Comparison of ENCODE assay signal across 8 mouse cellular contexts in the genomic region with DNA sequence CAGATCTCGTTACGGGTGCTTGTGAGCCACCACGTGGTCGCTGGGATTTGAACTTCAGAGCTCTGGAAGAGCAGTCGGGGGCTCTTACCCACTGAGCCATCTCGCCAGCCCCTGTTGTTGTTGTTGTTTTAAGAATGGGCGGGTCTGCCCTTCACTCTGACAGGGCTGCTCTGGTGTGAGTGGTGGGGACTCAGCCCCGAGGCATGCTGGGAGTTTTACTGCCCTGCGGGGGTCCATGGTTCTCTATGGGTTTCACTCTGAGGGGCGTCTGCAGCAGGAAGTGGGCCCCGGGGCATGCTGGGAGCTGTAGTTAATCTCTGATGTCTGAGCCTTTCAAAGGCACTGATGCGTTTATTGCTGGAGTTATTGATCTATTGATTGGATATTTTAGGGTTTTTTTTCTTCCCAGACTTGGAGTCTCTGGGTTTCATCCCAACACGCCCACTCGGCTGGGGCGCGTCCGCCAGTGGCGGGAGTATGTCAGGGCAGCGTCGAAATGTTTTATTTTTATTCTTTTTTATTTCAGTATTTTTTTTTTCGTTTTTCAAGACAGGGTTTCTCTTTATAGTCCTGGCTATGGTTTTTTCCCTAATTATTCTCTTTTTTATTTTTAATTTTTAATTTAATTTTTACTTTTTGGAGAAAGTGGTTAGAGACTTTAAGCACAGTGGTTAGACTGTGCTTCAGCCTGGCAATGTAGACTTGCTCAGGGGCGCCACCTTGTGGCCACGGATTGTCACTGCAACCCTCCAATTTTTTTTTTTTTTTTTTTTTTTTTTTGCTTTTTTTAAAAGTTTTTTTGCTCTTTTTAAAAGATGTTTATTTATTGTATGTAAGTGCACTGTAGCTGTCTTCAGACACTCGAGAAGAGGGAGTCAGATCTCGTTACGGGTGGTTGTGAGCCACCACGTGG. TPM values are rescaled to one million over a fixed set of nuclear protein-coding genes. Genes with fewer than 3 reads are reported as not detected.
DNase-seq lines count a peak whose midpoint lies in the region; ATAC-seq and TF ChIP-seq lines count a peak whose summit lies in the region.
"Not testable (repeated sequence)": the region's sequence is repeated elsewhere in the genome, so short reads cannot be mapped to it uniquely, and the experiment has no call there.

No protein-coding gene starts in this region.

- peak; percentile 87 for ATAC-seq in forebrain, postnatal 0 days
- ATAC-seq in hindbrain, embryonic 11.5 days (ENCODE audit: low FRiP score), result peak; percentile 90

- peak overlapping the region; percentile 3; the same call in 1 of the 2 replicates for H3K9ac ChIP-seq in MEL (ENCODE audit: control insufficient read depth, low read depth, low read length, poor library complexity, severe bottlenecking)
- not testable (repeated sequence) for H3K9ac ChIP-seq in forebrain, postnatal 0 days; hindbrain, embryonic 11.5 days (ENCODE audit: low read depth, low read length)

- H3K4me1 ChIP-seq in MEL (ENCODE audit: control insufficient read depth in 1 of 2, insufficient read depth in 2 of 2, low read length in 2 of 2); forebrain, postnatal 0 days (ENCODE audit: insufficient read depth); hindbrain, embryonic 11.5 days (replicated peaks; ENCODE audit: control insufficient read depth, insufficient read depth, low read length): not testable (repeated sequence)

- peak; percentile 97 for DNase-seq in MEL (ENCODE audit: low read depth, low spot score)
- DNase-seq in cerebellum, adult 9-10 months, result peak; percentile 69
- DNase-seq in forebrain, postnatal 0 days, result peak; percentile 85
- peak; percentile 78 for DNase-seq in hindbrain, embryonic 11.5 days (ENCODE audit: low spot score)
- peak; percentile 90 for DNase-seq in layer of hippocampus, adult 9-11 months
- peak; percentile 80 for DNase-seq in lung, postnatal 36 days
- peak; percentile 100 for DNase-seq in retina, embryonic 14.5 days (ENCODE audit: low spot score)
- DNase-seq in thymus, postnatal 4 days, result peak; percentile 97

- H3K4me2 ChIP-seq in forebrain, postnatal 0 days (ENCODE audit: low read depth), result 0 out of 2 replicates have a peak overlapping the region, but pooled peaks have one; percentile 1
- not testable (repeated sequence) for H3K4me2 ChIP-seq in hindbrain, embryonic 11.5 days (replicated peaks; ENCODE audit: low read depth, low read length)

- TF ChIP-seq POLR2A in MEL (IDR thresholded peaks at IDR 0.05; ENCODE audit: control insufficient read depth in 1 of 2, insufficient read depth in 1 of 2, low read depth in 1 of 2, low read length in 2 of 2, poor library complexity in 1 of 2), result not testable (repeated sequence)

- not testable (repeated sequence) for H3K27me3 ChIP-seq in MEL (ENCODE audit: control insufficient read depth in 1 of 2, insufficient read depth in 2 of 2, low read length in 2 of 2); forebrain, postnatal 0 days (ENCODE audit: insufficient read depth, low read length); hindbrain, embryonic 11.5 days (ENCODE audit: control insufficient read depth, insufficient read depth, low read length)

- H3K27ac ChIP-seq in MEL (ENCODE audit: control insufficient read depth, low read depth, low read length); forebrain, postnatal 0 days (ENCODE audit: low read depth, low read length); hindbrain, embryonic 11.5 days (ENCODE audit: low read depth, low read length): not testable (repeated sequence)

- H3K79me2 ChIP-seq in MEL (ENCODE audit: control insufficient read depth, insufficient read depth, low read length, poor library complexity), result peaks cover 10% of the 10 kb centered on the region; the same call in 1 of the 2 replicates

- not testable (repeated sequence) for TF ChIP-seq RAD21 in MEL (IDR thresholded peaks at IDR 0.05; ENCODE audit: low read depth, low read length)

- 40% methylated on average over 27 of the region's 27 CpGs for WGBS in forebrain, postnatal 0 days
- 56% methylated on average over 27 of the region's 27 CpGs for WGBS in hindbrain, embryonic 11.5 days

- not testable (repeated sequence) for H3K9me3 ChIP-seq in MEL (replicated peaks; ENCODE audit: insufficient read depth, low read length)
- peaks cover 17% of the 10 kb centered on the region; the same call in 1 of the 2 replicates for H3K9me3 ChIP-seq in forebrain, postnatal 0 days (ENCODE audit: low read length)
- H3K9me3 ChIP-seq in hindbrain, embryonic 11.5 days (ENCODE audit: control insufficient read depth, low read length), result peaks cover 14% of the 10 kb centered on the region

- not testable (repeated sequence) for TF ChIP-seq EP300 in MEL (IDR thresholded peaks at IDR 0.05; ENCODE audit: low read depth in 1 of 2, low read length in 2 of 2)

- not testable (repeated sequence) for H3K36me3 ChIP-seq in MEL (ENCODE audit: control insufficient read depth in 1 of 2, insufficient read depth in 2 of 2, low read length in 2 of 2)
- H3K36me3 ChIP-seq in forebrain, postnatal 0 days (ENCODE audit: insufficient read depth), result peaks cover 24% of the 10 kb centered on the region
- H3K36me3 ChIP-seq in hindbrain, embryonic 11.5 days (ENCODE audit: control insufficient read depth, insufficient read depth, low read length), result peaks cover 15% of the 10 kb centered on the region

- H3K4me3 ChIP-seq in MEL (ENCODE audit: control insufficient read depth in 1 of 2, insufficient read depth in 1 of 2, low read depth in 2 of 2, low read length in 2 of 2), result peak overlapping the region in 1 of 2 experiments; percentile 8; a peak in 2 of 4 replicates
- H3K4me3 ChIP-seq in forebrain, postnatal 0 days (ENCODE audit: low read depth, low read length); hindbrain, embryonic 11.5 days (ENCODE audit: low read depth, low read length): not testable (repeated sequence)

- peak in 1 of 3 experiments; percentile 65; a peak in 2 of 6 replicates for TF ChIP-seq CTCF in MEL (IDR thresholded peaks at IDR 0.05 in 2 of 3, conservative IDR thresholded peaks at IDR 0.05 in 1 of 3; ENCODE audit: control insufficient read depth in 1 of 3, insufficient read depth in 1 of 3, low read depth in 2 of 3, low read length in 3 of 3, poor library complexity in 1 of 3, severe bottlenecking in 1 of 3)
- TF ChIP-seq CTCF in forebrain, postnatal 0 days (IDR thresholded peaks at IDR 0.05; ENCODE audit: low read depth), result peak; percentile 79

TF ChIP-seq in MEL, 35 proteins besides CTCF, POLR2A, EP300 and RAD21:
- TF ChIP-seq TBP (IDR thresholded peaks at IDR 0.05; ENCODE audit: low read depth, low read length), result 0 out of 2 replicates have a peak, but pooled peaks have one; percentile 5

RNA-seq across cellular contexts. Expression of gene Gm21887, which starts 8.1 kb away (rescaled TPM):
- 2.5 and 4.7 TPM in 2 replicates for total RNA-seq in MEL (2012; rRNA removed)
- 10 to 100 TPM in 1 of 2 experiments, not detected in 1; 88.8 TPM for polyA plus RNA-seq in MEL (2012; ENCODE audit: insufficient read depth in 1 of 2, insufficient read length in 2 of 2, low read depth in 1 of 2, low replicate concordance in 2 of 2, missing spikeins in 1 of 2)
- total RNA-seq in forebrain, postnatal 0 days (2014; rRNA removed), result 12.1 and 39.7 TPM in 2 replicates
- 156 and 231 TPM in 2 replicates for polyA plus RNA-seq in forebrain, postnatal 0 days (2015; fragmentation: Nextera tagmentation; extraction: Ambion mirVana)
- polyA plus RNA-seq in hindbrain, embryonic 11.5 days (2014; fragmentation: Nextera tagmentation; extraction: Ambion mirVana), result 174 and 175 TPM in 2 replicates
